Mouse (Mus musculus) hematopoietic stem cell, adult 5-6 weeks (primary cell): ENCODE measurements around the gene Gm12166. TPM values are rescaled to one million over a fixed set of nuclear protein-coding genes. Genes with fewer than 3 reads are reported as not detected.
A peak's percentile ranks its signal among the peaks of the same experiment; 100 is the strongest.

ENCODE experiments used
- ATAC-seq, 2 experiments: fragments of 125-278 bp in 1 of 2; replicated peaks in 1 of 2; 2 replicates each; pipeline ENCODE4 v1.8.0; 2016 to 2017; ENCODE audit warnings: inconsistent platforms in 2 of 2, mild to moderate bottlenecking in 2 of 2, moderate number of reproducible peaks in 2 of 2, low read depth in 1 of 2, moderate TSS enrichment in 1 of 2; ENCODE audit not compliant: low FRiP score in 2 of 2, poor library complexity in 2 of 2, severe bottlenecking in 2 of 2, insufficient read depth in 1 of 2, low TSS enrichment in 1 of 2
- total RNA-seq: library from RNA; stranded (forward); fragments of 172-1452, 232-1000 nt; gene quantifications from 2 replicates; pipeline ENCODE4 v1.2.3, GENCODE M21; 2017

The Gm12166 gene
- total RNA-seq, 1 experiment from 2014 or later = 4.3 TPM

- peak; percentile 77 to 80 for ATAC-seq
Observed at GRCm38 (mm10) chr11:46076442-46077158, 24.5 kb upstream of the Gm12166 start.

GRCm38 (mm10) chr11:46075507-46075906 is 23.4 kb upstream of the Gm12166 start:
- no peak; a peak in 1 of 4 replicates for ATAC-seq

- no peak for ATAC-seq
Observed at GRCm38 (mm10) chr11:46073850-46074688, 21.9 kb upstream of the Gm12166 start.

- ATAC-seq = no peak
Observed at GRCm38 (mm10) chr11:46073061-46073849, 21.1 kb upstream of the Gm12166 start.

- no peak for ATAC-seq
Observed at GRCm38 (mm10) chr11:46072466-46073060, 20.4 kb upstream of the Gm12166 start.

DNA sequence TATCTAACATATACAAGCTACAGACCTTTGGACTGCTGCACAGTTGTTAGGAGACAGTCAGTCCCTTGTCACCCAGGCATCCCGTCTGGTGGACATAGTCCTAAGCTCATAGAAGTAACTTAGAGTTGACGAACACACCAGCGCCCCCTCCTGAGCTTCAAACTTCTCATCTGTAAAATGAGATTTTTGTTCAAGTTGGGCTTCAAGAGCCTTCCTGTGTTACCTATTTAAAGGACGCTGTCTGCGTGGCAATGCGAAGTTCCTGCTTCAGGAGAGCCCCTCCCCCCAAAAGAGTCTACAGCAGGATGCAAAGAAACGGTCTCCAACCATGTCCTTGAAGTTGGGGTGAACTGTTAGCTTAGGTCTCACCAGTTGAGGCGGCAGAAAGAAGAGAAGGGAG is 18.7 kb upstream of the Gm12166 start:
- no peak for ATAC-seq

GRCm38 (mm10) chr11:46070161-46070560 is 18.0 kb upstream of the Gm12166 start:
- no peak for ATAC-seq

- ATAC-seq = no peak
Observed at GRCm38 (mm10) chr11:46069408-46070003, 17.4 kb upstream of the Gm12166 start.

- ATAC-seq = no peak
Observed at GRCm38 (mm10) chr11:46068756-46069407, 16.8 kb upstream of the Gm12166 start.

GRCm38 (mm10) chr11:46067371-46068060 is 15.4 kb upstream of the Gm12166 start:
- no peak for ATAC-seq

DNA sequence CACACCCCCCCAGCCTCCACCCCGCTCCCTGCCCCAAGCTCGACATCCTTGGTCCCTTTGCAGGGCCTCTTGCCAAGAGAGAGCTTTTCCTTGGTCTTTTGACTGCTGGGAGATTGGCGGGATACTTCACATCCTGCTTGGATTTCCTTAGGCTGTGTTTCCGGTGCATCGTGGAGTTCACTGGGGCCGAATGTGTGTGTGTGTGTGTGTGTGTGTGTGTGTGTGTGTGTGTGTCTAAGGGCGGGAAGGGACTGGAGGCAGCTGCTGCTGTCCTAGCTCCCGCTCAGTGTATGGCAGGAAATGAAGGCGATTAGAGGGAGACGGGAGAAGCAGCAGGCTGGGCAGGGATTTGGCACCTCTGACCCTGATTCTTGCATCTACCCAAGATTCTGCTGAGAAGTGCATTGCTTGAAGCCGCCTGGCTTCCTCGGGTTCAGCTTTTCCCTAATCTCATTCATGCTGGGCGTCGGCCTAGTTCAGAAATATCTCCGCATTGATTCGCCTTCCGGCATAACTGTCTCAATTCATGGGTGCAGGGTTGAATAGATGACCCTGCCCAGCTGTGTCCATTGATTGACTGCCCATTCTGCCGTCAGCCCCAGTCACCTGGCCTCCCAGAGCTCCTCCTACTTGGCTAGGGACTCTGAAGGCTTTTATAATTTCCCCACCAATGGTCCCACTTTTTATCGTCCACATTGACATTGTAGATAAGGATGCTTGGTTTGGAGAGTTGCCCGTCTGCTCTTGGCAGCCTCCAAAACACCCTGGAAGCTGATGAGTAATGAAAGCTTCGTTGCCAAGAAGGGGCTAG is 13.3 kb upstream of the Gm12166 start:
- no peak for ATAC-seq

- ATAC-seq = no peak
Observed at GRCm38 (mm10) chr11:46064767-46065166, 12.6 kb upstream of the Gm12166 start.

- ATAC-seq = peak; percentile 55 to 61; a peak in 2 of 4 replicates
Observed at GRCm38 (mm10) chr11:46062993-46063731, 11.0 kb upstream of the Gm12166 start.

GRCm38 (mm10) chr11:46062569-46062968 is 10.4 kb upstream of the Gm12166 start:
- ATAC-seq = no peak
